Mouse (Mus musculus) thymus, postnatal 10 days (tissue): Measurements from ENCODE around the gene Smchd1.
"Not testable (repeated sequence)": the region's sequence is repeated elsewhere in the genome, so short reads cannot be mapped to it uniquely, and the experiment has no call there.

Experiments used
- DNase-seq, 2 experiments: peaks; one replicate each; pipeline ENCODE4 v3.0.0; 2021; ENCODE audit warnings: low spot score in 2 of 2

The Smchd1 gene

GRCm38 (mm10) chr17:71474762-71475704 lies at the start of gene Smchd1:
Smchd1 (minus strand) TSS chr17:71475343.
- DNase-seq, result peak; percentile 87 to 88

GRCm38 (mm10) chr17:71510297-71510696 lies 35.2 kb upstream of the Smchd1 start:
- DNase-seq, result no peak

GRCm38 (mm10) chr17:71506832-71507231 lies 31.7 kb upstream of the Smchd1 start:
- DNase-seq, result no peak

- no peak for DNase-seq
Observed at GRCm38 (mm10) chr17:71495784-71496183, 20.6 kb upstream of the Smchd1 start.

GRCm38 (mm10) chr17:71491332-71491686 lies 16.2 kb upstream of the Smchd1 start:
- no peak for DNase-seq

GRCm38 (mm10) chr17:71490666-71491331 lies 15.7 kb upstream of the Smchd1 start:
- peak in 1 of 2 experiments; percentile 12 for DNase-seq

GRCm38 (mm10) chr17:71489703-71490461 lies 14.7 kb upstream of the Smchd1 start:
- DNase-seq, result no peak

- DNase-seq, result peak; percentile 54 to 59
Observed at GRCm38 (mm10) chr17:71486231-71486851, 11.2 kb upstream of the Smchd1 start.

GRCm38 (mm10) chr17:71485791-71486230 lies 10.7 kb upstream of the Smchd1 start:
- peak; percentile 20 to 43 for DNase-seq

GRCm38 (mm10) chr17:71484711-71485110 lies 9.6 kb upstream of the Smchd1 start:
- no peak for DNase-seq

GRCm38 (mm10) chr17:71483418-71484060 lies 8.4 kb upstream of the Smchd1 start:
- no peak for DNase-seq

- DNase-seq, result peak; percentile 35 to 40
Observed at GRCm38 (mm10) chr17:71479381-71479901, 4.3 kb upstream of the Smchd1 start.

GRCm38 (mm10) chr17:71477481-71477880 lies 2.3 kb upstream of the Smchd1 start:
- DNase-seq, result no peak

GRCm38 (mm10) chr17:71476346-71477020 lies 1.3 kb upstream of the Smchd1 start:
- DNase-seq, result no peak

GRCm38 (mm10) chr17:71475705-71476089 lies 554 bp upstream of the Smchd1 start:
- peak; percentile 62 to 70 for DNase-seq

GRCm38 (mm10) chr17:71474128-71474527 lies 1.0 kb downstream of the Smchd1 start:
- DNase-seq, result no peak

- no peak for DNase-seq
Observed at GRCm38 (mm10) chr17:71471261-71471660, 3.9 kb downstream of the Smchd1 start.

- DNase-seq, result no peak
Observed at GRCm38 (mm10) chr17:71460312-71460711, 14.8 kb downstream of the Smchd1 start.

- DNase-seq, result no peak
Observed at GRCm38 (mm10) chr17:71459818-71460217, 15.3 kb downstream of the Smchd1 start, which contains the start of gene Gm4707. Gm4707 (minus strand) TSS chr17:71459918.

- not testable (repeated sequence) for DNase-seq
Observed at GRCm38 (mm10) chr17:71457361-71457760, 17.8 kb downstream of the Smchd1 start.
